Mouse (Mus musculus) lung, postnatal 0 days (tissue): ENCODE measurements at regions not wholly inside any gene's neighbourhood (a gene's known extent, or its start where the extent isn't known, plus 50 kb on each side); places are given as distances from the start of the nearest gene placed in this dataset.

Source experiments
- ATAC-seq: fragments of 200-750 bp; cut with Nextera tagmentation; 2 replicates; pipeline ENCODE4 v1.8.0; 2017; ENCODE audit warnings: moderate library complexity
- DNase-seq: peaks from one replicate; pipeline ENCODE4 v3.0.0-alpha.2; 2016; ENCODE audit warnings: low spot score
- H3K27ac ChIP-seq: fragments of 300-500 bp; sonication (generic); 2 replicates; pipeline ENCODE4 v1.5.1; 2014; ENCODE audit warnings: antibody characterized with exemption, mild to moderate bottlenecking, low read length, mixed read lengths
- H3K27me3 ChIP-seq: fragments of 300-500 bp; sonication (generic); replicated peaks from 2 replicates; pipeline ENCODE4 v1.6.1; 2014; ENCODE audit warnings: low read length, mixed read lengths; ENCODE audit not compliant: insufficient read depth
- H3K36me3 ChIP-seq: fragments of 300-500 bp; sonication (generic); 2 replicates; pipeline ENCODE4 v1.6.1; 2014; ENCODE audit warnings: low read length, mixed read lengths; ENCODE audit not compliant: insufficient read depth
- H3K4me1 ChIP-seq: fragments of 300-500 bp; sonication (generic); 2 replicates; pipeline ENCODE4 v1.6.1; 2014; ENCODE audit warnings: antibody characterized with exemption, low read depth, low read length, mixed read lengths; ENCODE audit not compliant: insufficient read depth
- H3K4me2 ChIP-seq: fragments of 300-500 bp; sonication (generic); replicated peaks from 2 replicates; pipeline ENCODE4 v1.6.1; 2014; ENCODE audit warnings: low read depth, mild to moderate bottlenecking, low read length, moderate library complexity, mixed read lengths
- H3K4me3 ChIP-seq: fragments of 300-500 bp; sonication (generic); 2 replicates; pipeline ENCODE4 v1.5.1; 2014; ENCODE audit warnings: low read depth, low read length
- H3K9ac ChIP-seq: fragments of 300-500 bp; sonication (generic); replicated peaks from 2 replicates; pipeline ENCODE4 v1.6.1; 2014; ENCODE audit warnings: low read depth, mild to moderate bottlenecking
- H3K9me3 ChIP-seq: fragments of 300-500 bp; sonication (generic); 2 replicates; pipeline ENCODE4 v1.6.1; 2016; ENCODE audit warnings: low read length, mixed read lengths
- CTCF ChIP-seq: IDR thresholded peaks from 2 replicates; pipeline ENCODE4 v1.5.1; 2016; ENCODE audit warnings: antibody characterized with exemption, mild to moderate bottlenecking
- EP300 ChIP-seq: IDR thresholded peaks from 2 replicates; pipeline ENCODE4 v1.6.1; 2016; ENCODE audit warnings: antibody characterized with exemption, mild to moderate bottlenecking, control low read depth
- WGBS: fragments of 180-500 bp; shearing (Covaris S2); extraction: QIAGEN DNeasy Blood & Tissue Kit; methylation state at CpG from one replicate; pipeline ENCODE4 v1.1.7; 2014; 5-methylcytosine and 5-hydroxymethylcytosine counted together

DNA sequence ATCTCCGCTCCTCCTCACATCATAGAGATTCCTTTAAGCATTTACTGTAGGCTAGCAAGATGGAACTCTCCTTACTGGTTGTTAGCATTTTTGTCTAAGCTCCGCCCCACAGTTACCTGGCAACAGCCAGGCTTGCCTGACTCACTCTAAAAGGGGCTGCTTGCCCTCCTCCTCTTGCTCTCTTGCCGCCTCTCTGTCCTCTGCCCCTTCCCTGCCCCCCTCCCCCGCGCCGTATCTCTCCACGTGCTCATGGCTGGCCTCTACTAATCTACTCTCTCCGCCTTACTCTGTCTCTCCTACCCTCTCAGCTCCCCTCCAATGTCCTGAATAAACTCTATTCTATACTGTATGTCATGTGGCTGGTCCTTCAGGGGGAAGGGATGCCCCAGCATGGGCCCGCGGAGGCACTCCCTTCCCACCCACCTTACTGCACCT lies 59.9 kb upstream of the Zfp644 start:
- Histone ChIP-seq H3K27ac (no peak overlapping the region), H3K9me3 (no peaks in the 10 kb centered on the region), H3K27me3 (no peaks in the 10 kb centered on the region; the same call in 1 of the 2 replicates), H3K4me2 (no peak overlapping the region), H3K9ac (no peak overlapping the region), H3K4me3 (no peak overlapping the region), H3K4me1 (no peaks in the 10 kb centered on the region), H3K36me3 (no peaks in the 10 kb centered on the region)
- DNase-seq (peak; percentile 21), ATAC-seq (peak; percentile 25; the same call in 1 of the 2 replicates)
- TF ChIP-seq CTCF (no peak), EP300 (no peak)
- 3% methylated on average over 10 of the region's 10 CpGs for WGBS

DNA sequence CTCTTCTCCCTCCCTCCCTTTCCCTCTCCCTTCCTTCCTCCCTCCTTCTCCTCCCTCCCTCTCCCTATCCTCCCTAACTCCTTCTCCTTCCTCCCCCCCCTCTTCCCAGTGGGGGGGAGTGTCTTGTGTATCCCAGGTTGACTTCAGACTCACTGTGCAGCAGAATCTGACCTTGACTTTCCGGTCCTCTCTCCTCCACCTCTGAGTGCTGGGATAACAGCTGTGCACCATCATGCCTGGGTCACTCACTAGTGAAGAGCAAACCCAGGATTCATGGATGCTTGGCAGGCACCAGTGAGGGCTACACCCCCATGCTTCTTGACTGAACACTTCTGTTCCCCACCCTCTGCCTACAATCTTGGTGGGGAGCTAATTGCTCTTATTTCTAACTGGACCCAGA lies 56.2 kb upstream of the Zfp644 start:
- TF ChIP-seq EP300 (no peak), CTCF (no peak)
- ATAC-seq (no peak), DNase-seq (no peak)
- H3K27me3 ChIP-seq, result no peaks in the 10 kb centered on the region; the same call in 1 of the 2 replicates
- H3K36me3 ChIP-seq, result no peaks in the 10 kb centered on the region
- 54% methylated on average over 1 of the region's 1 CpGs for WGBS
- H3K9ac ChIP-seq, result no peak overlapping the region
- no peak overlapping the region for H3K27ac ChIP-seq
- H3K4me2 ChIP-seq, result no peak overlapping the region
- H3K4me1 ChIP-seq, result no peaks in the 10 kb centered on the region
- no peaks in the 10 kb centered on the region for H3K9me3 ChIP-seq
- H3K4me3 ChIP-seq, result no peak overlapping the region

DNA sequence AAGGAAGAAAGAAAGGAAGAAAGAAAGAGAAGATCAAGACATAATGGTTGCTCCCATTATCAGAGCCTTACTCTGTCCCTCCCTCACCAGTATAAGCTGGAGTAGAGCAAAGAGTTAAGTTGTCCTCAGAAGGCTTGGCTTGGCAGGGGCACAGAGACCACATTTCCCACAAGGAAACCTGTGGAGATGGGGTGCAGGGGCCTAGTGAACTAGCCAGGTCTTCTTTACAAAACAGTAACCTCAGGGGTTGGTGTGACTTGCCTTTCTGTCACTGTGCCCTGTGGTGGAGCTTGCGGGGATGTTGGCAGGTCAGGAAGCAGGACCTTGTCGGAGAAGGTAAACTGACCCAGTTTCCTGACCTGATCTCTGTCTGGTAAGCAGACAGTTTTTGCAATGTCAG lies 53.1 kb upstream of the Zfp644 start:
- Histone ChIP-seq H3K4me1 (no peaks in the 10 kb centered on the region), H3K9me3 (no peaks in the 10 kb centered on the region), H3K4me2 (no peak overlapping the region), H3K27ac (no peak overlapping the region), H3K36me3 (no peaks in the 10 kb centered on the region), H3K27me3 (no peaks in the 10 kb centered on the region), H3K9ac (no peak overlapping the region), H3K4me3 (no peak overlapping the region)
- DNase-seq (no peak), ATAC-seq (no peak)
- TF ChIP-seq CTCF (no peak), EP300 (no peak)
- WGBS, result 93% methylated on average over 2 of the region's 2 CpGs

- Histone ChIP-seq H3K9ac (no peak overlapping the region), H3K27me3 (no peaks in the 10 kb centered on the region), H3K27ac (no peak overlapping the region), H3K4me2 (no peak overlapping the region), H3K9me3 (no peaks in the 10 kb centered on the region), H3K4me3 (no peak overlapping the region), H3K36me3 (no peaks in the 10 kb centered on the region), H3K4me1 (no peaks in the 10 kb centered on the region)
- ATAC-seq, result no peak
- no peak for DNase-seq
- TF ChIP-seq CTCF, result no peak
- no peak for TF ChIP-seq EP300
- WGBS, result 69% methylated on average over 12 of the region's 12 CpGs
Observed at GRCm38 (mm10) chr5:106748527-106749138, 51.5 kb upstream of the Zfp644 start.
